In the genomic region with DNA sequence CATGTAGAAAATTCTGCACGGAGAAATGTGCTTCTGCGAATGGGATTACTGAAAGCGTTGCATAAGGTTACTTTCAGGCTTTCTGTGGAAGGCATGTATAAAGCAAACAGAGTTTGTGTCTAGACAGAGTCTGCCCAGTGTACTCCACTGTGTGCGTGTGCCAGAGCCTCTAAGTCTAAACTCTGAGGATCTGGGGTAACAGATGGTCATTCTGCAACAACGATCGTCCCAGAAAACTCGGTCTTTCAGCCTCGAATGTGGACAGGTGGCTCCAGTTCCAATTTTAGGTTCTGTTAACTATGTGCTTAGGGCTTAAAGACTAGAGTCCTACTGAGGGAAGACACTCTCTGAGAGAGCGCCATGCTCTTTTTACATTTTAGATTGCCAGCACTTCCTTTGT, we compare ENCODE assay signal across 27 mouse cellular contexts. TPM values are rescaled to one million over a fixed set of nuclear protein-coding genes. Genes with fewer than 3 reads are reported as not detected.
DNase-seq lines count a peak whose midpoint lies in the region; ATAC-seq and TF ChIP-seq lines count a peak whose summit lies in the region.
"Had no signal": no experiment of that assay in that cellular context is flagged by ENCODE, and none has a peak within 500 bp of the region (broad histone marks: within the 10 kb centered on the region; RNA-seq: fewer than 3 reads in every experiment).

No protein-coding gene starts in this region.

- H3K27ac ChIP-seq in intestine, postnatal 0 days (ENCODE audit: low read depth, low read length), result no peak overlapping the region
- H3K27ac ChIP-seq: embryonic facial prominence, embryonic 10.5 days; hindbrain, embryonic 15.5 days; midbrain, embryonic 15.5 days; neural tube, embryonic 12.5 days; stomach, embryonic 15.5 days had no signal

- H3K27me3 ChIP-seq in intestine, postnatal 0 days (replicated peaks; ENCODE audit: control insufficient read depth, insufficient read depth, low read length), result no peaks in the 10 kb centered on the region
- H3K27me3 ChIP-seq: hindbrain, embryonic 15.5 days; midbrain, embryonic 15.5 days; neural tube, embryonic 12.5 days; stomach, embryonic 15.5 days had no signal

- H3K9ac ChIP-seq in intestine, postnatal 0 days (ENCODE audit: low read depth, low read length), result no peak overlapping the region
- H3K9ac ChIP-seq: hindbrain, embryonic 15.5 days; midbrain, embryonic 15.5 days; neural tube, embryonic 12.5 days; stomach, embryonic 15.5 days had no signal

- peak; percentile 6 to 39 for DNase-seq in frontal cortex, postnatal 36 days (ENCODE audit: low spot score in 2 of 2)
- no peak for DNase-seq in frontal cortex, postnatal 10 days (ENCODE audit: low spot score in 2 of 2)
- peak; percentile 38 for DNase-seq in right cerebral cortex, adult 18-20 months
- DNase-seq in right cerebral cortex, postnatal 14 days, result no peak
- DNase-seq in layer of hippocampus, adult 8-10 months (ENCODE audit: low spot score in 2 of 2), result peak; percentile 26 to 36
- DNase-seq in kidney, adult 18-20 months, result no peak
- DNase-seq: adrenal gland, adult 2 months; cerebellum, postnatal 10 days; gastrocnemius, postnatal 14 days; kidney, postnatal 25 days had no signal

- no peak for TF ChIP-seq CTCF in intestine, postnatal 0 days (IDR thresholded peaks at IDR 0.05; ENCODE audit: low read depth)

- whole genome bisulfite sequencing in intestine, postnatal 0 days, result 92% methylated on average over 9 of the region's 9 CpGs

- ATAC-seq in intestine, postnatal 0 days, result no peak
- ATAC-seq: forebrain, embryonic 16.5 days; midbrain, embryonic 15.5 days had no signal

- no peaks in the 10 kb centered on the region for H3K9me3 ChIP-seq in intestine, postnatal 0 days (ENCODE audit: control insufficient read depth)
- H3K9me3 ChIP-seq: embryonic facial prominence, embryonic 10.5 days; hindbrain, embryonic 15.5 days; midbrain, embryonic 15.5 days; neural tube, embryonic 12.5 days; stomach, embryonic 15.5 days had no signal

- H3K4me2 ChIP-seq in intestine, postnatal 0 days (replicated peaks; ENCODE audit: low read depth), result no peak overlapping the region
- H3K4me2 ChIP-seq: heart, embryonic 11.5 days; hindbrain, embryonic 15.5 days; midbrain, embryonic 15.5 days; neural tube, embryonic 12.5 days; stomach, embryonic 15.5 days had no signal

- H3K36me3 ChIP-seq in intestine, postnatal 0 days (ENCODE audit: control insufficient read depth, insufficient read depth), result peaks cover 53% of the 10 kb centered on the region

- no peaks in the 10 kb centered on the region for H3K4me1 ChIP-seq in intestine, postnatal 0 days (replicated peaks; ENCODE audit: control insufficient read depth, insufficient read depth, low read length)
- H3K4me1 ChIP-seq: embryonic facial prominence, embryonic 10.5 days; hindbrain, embryonic 15.5 days; midbrain, embryonic 15.5 days; neural tube, embryonic 12.5 days; stomach, embryonic 15.5 days had no signal

- no peak overlapping the region for H3K4me3 ChIP-seq in intestine, postnatal 0 days (ENCODE audit: low read depth, low read length)
- H3K4me3 ChIP-seq: embryonic facial prominence, embryonic 10.5 days; hindbrain, embryonic 15.5 days; midbrain, embryonic 15.5 days; neural tube, embryonic 12.5 days; stomach, embryonic 15.5 days had no signal

RNA-seq across cellular contexts. Expression of a gene that starts 18.1 kb away (rescaled TPM):
- total RNA-seq in layer of hippocampus, adult 8-10 months (2022), result 10 to 100 TPM; 22.3 to 25.7 (median 23.6) TPM
- 6.3 and 7.1 TPM in 2 replicates for polyA plus RNA-seq in intestine, postnatal 0 days (2015; fragmentation: Nextera tagmentation; extraction: Ambion mirVana)

RNA-seq across cellular contexts. Expression of a gene that starts 18.1 kb away (rescaled TPM):
- 10 to 100 TPM; 43.6 to 53.4 (median 51.7) TPM for total RNA-seq in layer of hippocampus, adult 8-10 months (2022)
- polyA plus RNA-seq in intestine, postnatal 0 days (2015; fragmentation: Nextera tagmentation; extraction: Ambion mirVana), result 17.2 and 17.9 TPM in 2 replicates

RNA-seq across cellular contexts. Expression of a gene that starts 42.3 kb away (rescaled TPM):
- total RNA-seq in layer of hippocampus, adult 8-10 months (2022), result 1 to 10 TPM; 4.3 to 6.1 (median 5.1) TPM
- 0.10 and 0.12 TPM in 2 replicates for polyA plus RNA-seq in intestine, postnatal 0 days (2015; fragmentation: Nextera tagmentation; extraction: Ambion mirVana)

RNA-seq across cellular contexts. Expression of a gene that starts 48.3 kb away (rescaled TPM):
- under 1 TPM; 0.45 to 0.63 (median 0.60) TPM for total RNA-seq in layer of hippocampus, adult 8-10 months (2022)
- not detected in 2 replicates for polyA plus RNA-seq in intestine, postnatal 0 days (2015; fragmentation: Nextera tagmentation; extraction: Ambion mirVana)
- total RNA-seq: adrenal gland, adult 2 months; adrenal gland, postnatal 4 days; gastrocnemius, postnatal 14 days; hematopoietic stem cell, adult 5-6 weeks; liver, adult 2 months; MEL had no signal
- polyA plus RNA-seq: adrenal gland, adult 2 months; heart, embryonic 11.5 days; heart, postnatal 0 days; intestine, embryonic 14.5 days; kidney, embryonic 14.5 days; limb, embryonic 11.5 days; liver, adult 2 months; liver, embryonic 16.5 days had no signal

Comparison
In these comparisons a context has a peak if more than half of its experiments do, and no peak if none do; other contexts are left out.
1. DNase-seq: peak in frontal cortex, postnatal 36 days (2 of 2), right cerebral cortex, adult 18-20 months (single experiment) and layer of hippocampus, adult 8-10 months (2 of 2); none in frontal cortex, postnatal 10 days (0 of 2), right cerebral cortex, postnatal 14 days (single experiment) and kidney, adult 18-20 months (single experiment).